Mouse (Mus musculus): ENCODE results near the gene Slc15a2.

Slc15a2 gene

GRCm38 (mm10) chr16:36784594-36785313 lies at the start of gene Slc15a2:
Gene Slc15a2, minus strand, starts transcription at chr16:36784962.
- DNase-seq: peak; percentile 67

GRCm38 (mm10) chr16:36828820-36829219 lies 44.1 kb upstream of the Slc15a2 start:
- DNase-seq: no peak

GRCm38 (mm10) chr16:36828054-36828786 lies 43.5 kb upstream of the Slc15a2 start, which contains the start of gene Iqcb1:
Gene Iqcb1, plus strand, starts transcription at chr16:36828385.
- DNase-seq: peak; percentile 87

DNA sequence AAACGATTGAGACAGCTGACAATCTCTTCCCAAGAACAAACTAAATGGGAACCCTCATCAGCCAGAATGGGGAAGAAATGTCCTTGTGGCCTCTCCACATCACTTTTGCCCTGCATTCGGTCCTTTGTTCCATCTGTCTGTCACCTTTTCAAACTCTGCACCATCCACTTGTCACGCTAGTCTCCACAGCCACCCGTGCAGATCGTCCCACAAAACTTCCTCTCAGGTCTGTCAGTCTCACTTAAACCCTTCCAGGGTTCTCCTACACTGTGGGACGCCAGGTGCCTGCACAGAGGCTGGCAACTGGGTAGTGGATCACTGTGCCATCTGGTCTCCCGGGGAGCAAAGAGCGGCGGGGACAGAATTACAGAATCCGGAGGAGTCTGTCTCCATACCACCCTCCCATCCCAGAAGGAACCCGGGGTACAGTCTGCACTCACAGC lies 42.9 kb upstream of the Slc15a2 start:
- no peak for DNase-seq

DNA sequence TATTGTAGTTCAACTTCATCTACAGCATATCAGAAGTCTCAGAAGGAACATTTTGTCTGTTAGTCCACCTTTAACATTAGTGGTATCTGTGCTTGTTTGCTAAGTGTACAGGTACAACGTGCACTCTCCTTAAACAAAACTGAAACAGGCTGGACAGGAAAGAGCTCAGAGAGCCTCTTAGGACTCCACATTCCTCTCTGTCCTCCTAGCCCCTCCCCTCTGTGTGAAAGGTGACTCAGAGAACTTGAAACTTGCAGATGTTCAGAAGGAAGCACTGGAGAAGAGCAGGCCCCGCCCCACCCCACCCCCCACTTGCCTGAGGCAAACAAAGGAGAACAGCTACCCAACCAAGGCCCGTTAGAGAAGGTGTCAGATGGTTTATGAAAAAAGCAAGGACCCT lies 36.7 kb upstream of the Slc15a2 start:
- DNase-seq: no peak

DNA sequence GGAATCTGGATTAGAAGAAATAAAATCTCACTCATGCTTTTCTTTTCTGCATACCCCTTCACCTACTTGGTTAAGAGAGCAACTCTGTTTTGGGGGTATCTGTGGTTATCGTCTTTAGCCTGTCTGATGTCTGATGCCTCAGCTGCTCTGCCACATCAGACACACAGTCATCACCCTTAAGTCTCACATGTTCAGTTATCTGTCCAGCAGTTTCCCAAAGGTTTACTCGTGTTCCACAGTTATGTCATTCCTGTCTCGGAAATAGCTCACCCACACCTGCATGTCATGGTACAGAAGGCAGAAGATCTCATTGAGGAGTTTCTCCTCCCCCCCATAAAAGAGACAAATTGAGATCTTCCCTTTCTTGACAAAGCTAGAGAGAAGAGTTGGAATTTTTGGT lies 36.0 kb upstream of the Slc15a2 start:
- no peak for DNase-seq

GRCm38 (mm10) chr16:36820016-36820415 lies 35.3 kb upstream of the Slc15a2 start:
- no peak for DNase-seq

DNA sequence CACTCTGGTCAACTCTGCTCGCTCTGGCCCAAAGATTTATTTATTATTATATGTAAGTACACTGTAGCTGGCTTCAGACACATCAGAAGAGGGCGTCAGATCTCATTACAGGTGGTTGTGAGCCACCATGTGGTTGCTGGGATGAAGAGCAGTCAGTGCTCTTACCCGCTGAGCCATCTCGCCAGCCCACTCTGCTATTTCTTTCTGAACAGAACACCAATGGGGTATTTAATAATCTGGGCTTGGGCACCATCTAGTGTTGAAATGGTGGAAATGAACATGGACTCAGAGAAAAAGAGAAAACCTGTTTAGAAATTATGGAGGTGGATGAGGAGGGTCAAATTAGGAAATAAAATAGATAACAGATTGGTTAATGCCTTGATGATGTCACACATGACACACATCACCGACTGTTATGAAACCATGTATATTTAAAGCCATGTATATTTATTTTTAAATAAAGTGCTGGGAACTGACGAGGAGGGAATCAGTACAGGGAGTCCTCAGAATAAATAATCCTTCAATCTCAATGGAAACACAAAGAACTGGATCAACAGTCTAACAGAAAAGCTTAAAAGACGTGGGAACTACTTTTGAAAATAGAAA lies 32.7 kb upstream of the Slc15a2 start:
- peak; percentile 72 for DNase-seq

- no peak for DNase-seq
Measured at GRCm38 (mm10) chr16:36816916-36817315, 32.2 kb upstream of the Slc15a2 start.

- no peak for DNase-seq
Measured at GRCm38 (mm10) chr16:36813680-36814079, 28.9 kb upstream of the Slc15a2 start.

GRCm38 (mm10) chr16:36808616-36809015 lies 23.9 kb upstream of the Slc15a2 start:
- DNase-seq: peak; percentile 34

DNA sequence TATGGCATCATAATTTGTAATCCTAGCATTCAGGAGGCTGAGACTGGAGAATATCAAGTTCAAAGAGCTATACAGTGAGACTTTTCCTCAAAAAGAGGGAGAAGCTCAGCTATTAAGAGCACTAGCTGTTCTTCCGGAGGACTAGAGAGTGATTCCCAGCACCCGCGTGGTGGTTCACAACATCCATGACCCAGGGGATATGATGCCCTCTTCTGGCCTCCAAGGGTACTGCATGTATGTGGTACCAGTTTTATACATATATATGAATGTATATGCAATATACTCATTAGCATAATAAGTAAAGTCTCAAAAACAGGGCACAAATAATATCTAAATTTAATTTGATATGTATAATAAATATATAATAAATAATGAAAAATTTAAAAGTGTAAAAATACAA lies 17.6 kb upstream of the Slc15a2 start:
- no peak for DNase-seq

DNA sequence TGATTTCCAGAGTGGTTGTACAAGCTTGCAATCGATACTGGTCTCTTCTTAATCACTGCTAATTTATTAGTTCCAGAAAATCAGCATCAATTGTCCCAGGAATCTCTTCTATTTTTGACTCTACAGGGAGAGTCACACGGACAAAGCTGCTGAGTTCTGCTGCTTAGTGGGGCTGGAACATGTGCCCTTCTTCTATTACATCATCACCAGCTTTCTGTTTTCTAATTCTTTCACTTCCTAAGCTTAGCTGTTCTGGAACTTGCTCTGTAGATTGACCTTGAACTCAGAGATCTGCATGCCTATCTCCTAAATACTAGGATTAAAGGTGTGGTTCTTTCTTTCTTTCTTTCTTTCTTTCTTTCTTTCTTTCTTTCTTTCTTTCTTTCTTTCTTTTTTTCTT lies 13.6 kb upstream of the Slc15a2 start:
- no peak for DNase-seq

DNA sequence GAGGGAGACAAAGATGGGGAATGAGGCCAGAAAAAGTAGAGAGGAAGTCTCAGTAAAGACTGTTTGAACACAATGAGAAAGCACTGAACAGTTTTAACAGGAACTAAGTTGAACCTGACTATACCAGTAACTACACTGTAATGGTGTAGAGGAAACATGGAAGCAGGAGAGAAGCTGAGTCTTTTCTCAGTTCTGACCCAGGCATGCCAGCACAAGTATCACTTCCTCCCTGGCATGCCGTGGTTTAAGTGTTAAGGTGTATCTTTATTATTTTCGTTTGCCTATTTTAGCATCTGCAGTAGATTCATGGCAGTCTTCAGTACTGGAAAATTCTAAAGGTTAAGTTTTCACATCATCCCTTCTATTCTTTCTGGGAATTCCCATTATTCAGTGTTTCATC lies 10.2 kb upstream of the Slc15a2 start:
- no peak for DNase-seq

DNA sequence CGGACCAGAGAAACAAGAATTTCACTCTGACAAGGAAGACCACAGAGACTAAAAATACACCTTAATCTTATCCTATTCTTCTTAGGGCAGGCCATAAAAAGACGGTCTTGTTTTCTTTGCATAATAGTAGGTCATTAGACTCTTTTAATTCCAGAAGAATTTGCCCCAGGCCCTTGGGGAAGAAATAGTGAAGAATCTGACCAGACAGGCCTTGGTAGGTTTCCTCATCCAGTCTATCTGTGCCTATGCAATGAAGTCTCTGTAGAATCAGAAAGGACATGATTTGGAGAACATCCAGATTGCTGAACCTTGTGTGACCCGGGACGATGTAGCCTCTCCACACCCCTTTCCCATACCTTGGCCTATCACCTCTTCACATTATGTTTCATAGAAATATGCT lies 5.4 kb upstream of the Slc15a2 start:
- DNase-seq: no peak

DNA sequence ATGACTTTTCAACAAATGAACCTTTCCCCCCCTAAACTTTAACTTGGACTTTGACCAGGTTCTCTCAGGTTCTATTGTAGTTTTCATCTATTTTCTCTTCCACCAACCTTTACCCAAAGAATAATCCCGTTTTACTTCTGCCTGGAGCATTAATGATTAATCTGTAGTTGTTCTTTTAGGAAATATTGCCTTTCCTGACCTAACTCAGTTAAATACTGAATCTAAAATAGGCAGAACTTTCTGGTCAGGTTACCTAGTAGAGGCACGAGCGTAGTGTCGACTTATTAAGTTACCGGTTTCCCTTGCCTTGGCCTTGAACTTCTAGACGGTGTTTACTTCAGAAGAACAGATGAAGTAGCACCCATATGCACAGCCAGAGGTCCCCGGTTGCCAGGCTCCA lies 1.7 kb upstream of the Slc15a2 start:
- peak; percentile 42 for DNase-seq

- DNase-seq: no peak
Measured at GRCm38 (mm10) chr16:36784146-36784545, 616 bp downstream of the Slc15a2 start.

DNA sequence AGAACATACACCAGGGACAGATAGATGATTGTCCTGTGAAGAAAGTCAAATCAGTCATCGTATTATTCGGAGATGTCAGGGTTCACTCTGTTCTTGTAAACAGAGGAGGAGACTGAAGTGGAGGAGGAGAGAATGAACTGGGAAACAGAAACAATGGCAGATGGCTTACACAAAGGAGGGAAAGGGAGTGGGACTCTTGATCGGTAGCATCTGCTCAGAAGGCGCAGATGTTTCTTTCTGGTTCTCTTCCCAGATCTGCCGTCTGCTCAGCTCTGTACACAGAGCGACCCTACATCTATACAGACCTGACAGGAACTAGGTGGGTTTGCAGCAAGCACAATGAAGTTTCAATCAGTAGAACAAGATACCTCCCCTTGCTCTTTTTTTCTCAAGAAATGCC lies 9.1 kb downstream of the Slc15a2 start:
- DNase-seq: no peak

DNA sequence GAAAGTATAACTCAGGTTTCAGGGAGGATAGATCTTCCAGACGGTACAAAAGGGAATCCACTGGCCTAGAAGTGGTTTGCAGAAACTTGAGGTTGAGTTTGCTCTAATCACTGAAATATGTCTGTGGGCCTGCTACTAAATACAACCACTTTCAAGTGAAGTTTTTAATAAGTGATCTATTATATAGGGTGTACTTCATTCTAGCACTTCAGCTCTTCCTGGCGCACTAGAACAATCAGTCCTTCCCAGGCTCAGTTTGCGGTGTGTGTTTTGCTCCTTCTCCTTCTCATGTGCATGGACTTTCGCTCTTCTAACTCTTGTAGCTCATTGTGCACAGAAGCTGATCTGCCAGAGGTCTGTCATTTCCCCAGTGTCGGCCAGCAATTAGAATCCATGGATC lies 11.8 kb downstream of the Slc15a2 start:
- DNase-seq: no peak

DNA sequence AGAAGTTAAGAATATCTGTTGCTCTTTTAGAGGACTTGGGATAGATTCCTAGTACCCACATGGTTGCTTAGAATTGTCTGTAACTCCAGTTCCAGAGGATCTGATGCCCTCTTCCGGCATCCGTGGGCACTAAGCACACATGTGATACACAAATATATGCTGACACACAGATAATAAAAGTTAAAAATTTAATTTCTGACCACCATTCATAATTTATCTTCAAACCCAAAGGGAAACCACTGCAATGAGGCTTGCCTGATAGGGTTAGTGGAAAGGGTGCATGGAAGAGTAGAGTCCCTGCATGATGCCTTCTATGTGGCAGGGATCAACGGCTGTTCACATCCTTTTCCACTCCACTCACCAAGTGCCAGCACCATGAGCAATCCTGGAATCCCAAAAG lies 13.1 kb downstream of the Slc15a2 start:
- no peak for DNase-seq

DNA sequence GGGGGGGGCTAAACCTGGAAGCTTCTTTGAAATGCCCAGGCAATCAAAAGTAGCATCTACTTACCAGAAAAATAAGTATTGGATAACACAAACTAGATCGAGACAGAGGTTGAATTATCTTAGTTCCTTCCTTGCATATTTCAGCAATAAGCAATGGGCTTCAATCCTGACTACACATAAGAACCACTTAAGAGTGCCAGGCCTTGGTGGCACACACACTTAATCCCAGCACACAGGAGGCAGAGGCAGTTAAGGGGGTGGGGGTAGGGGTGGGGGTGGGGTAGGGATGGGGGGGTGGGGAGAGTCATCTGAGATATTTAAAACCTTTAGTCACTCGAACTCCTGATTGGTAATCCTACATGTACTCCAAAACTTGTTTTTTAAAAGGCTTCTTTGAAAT lies 13.5 kb downstream of the Slc15a2 start:
- DNase-seq: no peak

GRCm38 (mm10) chr16:36770830-36771229 lies 13.9 kb downstream of the Slc15a2 start:
- no peak for DNase-seq

DNA sequence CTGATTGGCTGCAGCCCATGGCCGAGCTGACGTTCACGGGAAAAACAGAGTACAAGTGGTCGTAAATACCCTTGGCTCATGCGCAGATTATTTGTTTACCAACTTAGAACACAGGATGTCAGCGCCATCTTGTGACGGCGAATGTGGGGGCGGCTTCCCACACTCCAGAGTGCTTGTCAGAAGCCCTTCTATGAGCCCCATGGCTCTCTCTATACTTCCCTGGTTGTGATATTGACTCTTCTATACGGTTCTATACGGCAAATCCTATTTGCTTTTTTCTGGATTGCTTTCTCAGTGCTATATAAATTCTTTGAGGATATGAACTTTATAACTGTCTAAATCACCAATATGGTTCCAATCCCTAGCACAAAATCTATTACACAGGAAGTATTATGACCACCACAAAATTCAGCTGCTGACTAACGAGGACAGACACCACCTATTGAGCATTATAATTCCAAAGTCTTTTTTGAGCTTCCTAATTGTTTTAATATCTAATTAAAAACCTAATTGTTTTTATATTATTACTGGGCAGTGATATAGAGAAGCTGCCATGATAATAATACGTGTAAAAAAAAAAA lies 14.5 kb downstream of the Slc15a2 start:
- no peak for DNase-seq

GRCm38 (mm10) chr16:36751979-36752378 lies 32.8 kb downstream of the Slc15a2 start:
- no peak for DNase-seq
